ENCODE assay signal across 20 mouse cellular contexts in genomic region chr3:127743614-127744365, GRCm38 (mm10). TPM values are rescaled to one million over a fixed set of nuclear protein-coding genes. Genes with fewer than 3 reads are reported as not detected.
DNase-seq lines count a peak whose midpoint lies in the region; ATAC-seq lines count a peak whose summit lies in the region.
"Had no signal": no experiment of that assay in that cellular context is flagged by ENCODE, and none has a peak within 500 bp of the region (broad histone marks: within the 10 kb centered on the region; RNA-seq: fewer than 3 reads in every experiment).

No protein-coding gene starts in this region.

- no peak overlapping the region for H3K4me2 ChIP-seq in midbrain, embryonic 16.5 days (ENCODE audit: low read length)
- no peak overlapping the region for H3K4me2 ChIP-seq in intestine, embryonic 15.5 days (replicated peaks)
- H3K4me2 ChIP-seq: embryonic facial prominence, embryonic 13.5 days; forebrain, embryonic 15.5 days; heart, embryonic 13.5 days; hindbrain, embryonic 12.5 days had no signal

- no peak for DNase-seq in midbrain, embryonic 10.5 days (ENCODE audit: low spot score)
- DNase-seq in forelimb bud, embryonic 11.5 days (ENCODE audit: low read depth, low spot score): peak; percentile 17
- peak; percentile 60 for DNase-seq in mesoderm, embryonic 11.5 days (ENCODE audit: low read depth, low spot score)
- no peak for DNase-seq in kidney, postnatal 25 days
- DNase-seq in natural killer cell, adult 2 months (ENCODE audit: low spot score in 2 of 2): no peak
- DNase-seq: adrenal gland, adult 2 months; adrenal gland, postnatal 25 days; cerebellum, adult 18-20 months; cerebellum, adult 9-11 months; cerebellum, postnatal 36 days; gastrocnemius, adult 2 months; gastrocnemius, postnatal 25 days; heart, postnatal 4 days had no signal

- no peak overlapping the region for H3K9ac ChIP-seq in midbrain, embryonic 16.5 days (ENCODE audit: low read depth, low read length)
- H3K9ac ChIP-seq in intestine, embryonic 15.5 days: no peak overlapping the region
- H3K9ac ChIP-seq: embryonic facial prominence, embryonic 13.5 days; forebrain, embryonic 15.5 days; heart, embryonic 13.5 days; hindbrain, embryonic 12.5 days had no signal

- ATAC-seq in midbrain, embryonic 16.5 days: no peak
- ATAC-seq in intestine, embryonic 15.5 days: peak; percentile 81; the same call in 1 of the 2 replicates
- ATAC-seq: forebrain, embryonic 15.5 days; hindbrain, embryonic 16.5 days had no signal

- no peaks in the 10 kb centered on the region for H3K36me3 ChIP-seq in midbrain, embryonic 10.5 days
- no peaks in the 10 kb centered on the region for H3K36me3 ChIP-seq in midbrain, embryonic 16.5 days (ENCODE audit: control insufficient read depth, insufficient read depth, low read length)
- no peaks in the 10 kb centered on the region for H3K36me3 ChIP-seq in intestine, embryonic 15.5 days
- H3K36me3 ChIP-seq: embryonic facial prominence, embryonic 13.5 days; forebrain, embryonic 15.5 days; heart, embryonic 13.5 days; hindbrain, embryonic 12.5 days had no signal

- H3K9me3 ChIP-seq in midbrain, embryonic 10.5 days (replicated peaks): peaks cover 9% of the 10 kb centered on the region; the same call in 1 of the 2 replicates
- H3K9me3 ChIP-seq in midbrain, embryonic 16.5 days (replicated peaks; ENCODE audit: control insufficient read depth, low read length, poor library complexity, severe bottlenecking): no peaks in the 10 kb centered on the region
- H3K9me3 ChIP-seq in intestine, embryonic 15.5 days: no peaks in the 10 kb centered on the region
- H3K9me3 ChIP-seq: forebrain, embryonic 15.5 days; heart, embryonic 13.5 days; hindbrain, embryonic 12.5 days had no signal

- H3K27me3 ChIP-seq in midbrain, embryonic 10.5 days (ENCODE audit: low read depth, poor library complexity, severe bottlenecking): peaks cover 82% of the 10 kb centered on the region
- H3K27me3 ChIP-seq in midbrain, embryonic 16.5 days (ENCODE audit: control insufficient read depth, insufficient read depth, low read depth, low read length): peaks cover 4% of the 10 kb centered on the region; the same call in 1 of the 2 replicates
- peaks cover 19% of the 10 kb centered on the region for H3K27me3 ChIP-seq in intestine, embryonic 15.5 days (replicated peaks)

- H3K4me1 ChIP-seq in midbrain, embryonic 10.5 days: peaks cover 52% of the 10 kb centered on the region
- peaks cover 16% of the 10 kb centered on the region for H3K4me1 ChIP-seq in midbrain, embryonic 16.5 days (ENCODE audit: control insufficient read depth, insufficient read depth, low read length)
- H3K4me1 ChIP-seq in intestine, embryonic 15.5 days (replicated peaks): no peaks in the 10 kb centered on the region
- H3K4me1 ChIP-seq: heart, embryonic 13.5 days had no signal

- H3K4me3 ChIP-seq in midbrain, embryonic 10.5 days: no peak overlapping the region
- H3K4me3 ChIP-seq in midbrain, embryonic 16.5 days (ENCODE audit: low read depth, low read length): no peak overlapping the region
- H3K4me3 ChIP-seq in intestine, embryonic 15.5 days (replicated peaks): no peak overlapping the region
- H3K4me3 ChIP-seq: embryonic facial prominence, embryonic 13.5 days; forebrain, embryonic 15.5 days; gastrocnemius, adult 2 months; heart, embryonic 13.5 days; hindbrain, embryonic 12.5 days had no signal

- peak overlapping the region; percentile 9; the same call in 1 of the 2 replicates for H3K27ac ChIP-seq in midbrain, embryonic 10.5 days (replicated peaks)
- no peak overlapping the region for H3K27ac ChIP-seq in midbrain, embryonic 16.5 days (ENCODE audit: low read length)
- H3K27ac ChIP-seq in intestine, embryonic 15.5 days: no peak overlapping the region
- H3K27ac ChIP-seq: embryonic facial prominence, embryonic 13.5 days; forebrain, embryonic 15.5 days; gastrocnemius, adult 2 months; heart, embryonic 13.5 days; hindbrain, embryonic 12.5 days had no signal

- WGBS in midbrain, embryonic 10.5 days: 71% methylated on average over 14 of the region's 14 CpGs
- WGBS in midbrain, embryonic 16.5 days: 72% methylated on average over 13 of the region's 14 CpGs
- WGBS in intestine, embryonic 15.5 days: 66% methylated on average over 14 of the region's 14 CpGs

RNA-seq across cellular contexts. Expression of gene Alpk1, which starts 36.5 kb away (rescaled TPM):
- 0.95 and 0.98 TPM in 2 replicates for polyA plus RNA-seq in midbrain, embryonic 10.5 days (2016; fragmentation: Nextera tagmentation; extraction: Ambion mirVana)
- polyA plus RNA-seq in midbrain, embryonic 16.5 days (2015; fragmentation: Nextera tagmentation; extraction: Ambion mirVana): 0.38 and 0.73 TPM in 2 replicates
- 2.1 and 2.5 TPM in 2 replicates for polyA plus RNA-seq in intestine, embryonic 15.5 days (2015; fragmentation: Nextera tagmentation; extraction: Ambion mirVana)

RNA-seq across cellular contexts. Expression of gene Tifa, which starts 45.8 kb away (rescaled TPM):
- polyA plus RNA-seq in midbrain, embryonic 10.5 days (2016; fragmentation: Nextera tagmentation; extraction: Ambion mirVana): 2.1 and 3.0 TPM in 2 replicates
- 3.1 and 3.8 TPM in 2 replicates for polyA plus RNA-seq in midbrain, embryonic 16.5 days (2015; fragmentation: Nextera tagmentation; extraction: Ambion mirVana)
- 24.1 and 24.7 TPM in 2 replicates for polyA plus RNA-seq in intestine, embryonic 15.5 days (2015; fragmentation: Nextera tagmentation; extraction: Ambion mirVana)

Comparison
In these comparisons a context has a peak if more than half of its experiments do, and no peak if none do; other contexts are left out.
1. DNase-seq: peak in forelimb bud, embryonic 11.5 days (single experiment) and mesoderm, embryonic 11.5 days (single experiment); none in midbrain, embryonic 10.5 days (single experiment), kidney, postnatal 25 days (0 of 2) and natural killer cell, adult 2 months (0 of 2).